Mouse (Mus musculus) intestine, postnatal 0 days (tissue): ENCODE results near the gene Fmo4. TPM values are rescaled to one million over a fixed set of nuclear protein-coding genes. Genes with fewer than 3 reads are reported as not detected.

Experiments
- ATAC-seq: fragments of 200-750 bp; cut with Nextera tagmentation; 2 replicates; pipeline ENCODE4 v1.8.0; 2017; ENCODE audit warnings: mild to moderate bottlenecking, moderate TSS enrichment, moderate library complexity
- H3K27ac ChIP-seq: fragments of 300-500 bp; sonication (generic); 2 replicates; pipeline ENCODE4 v1.5.1; 2014; ENCODE audit warnings: mild to moderate bottlenecking, low read depth, low read length, moderate library complexity
- H3K27me3 ChIP-seq: fragments of 300-500 bp; sonication (generic); replicated peaks from 2 replicates; pipeline ENCODE4 v1.6.1; 2014; ENCODE audit warnings: low read length, mixed read lengths; ENCODE audit not compliant: control insufficient read depth, insufficient read depth
- H3K36me3 ChIP-seq: fragments of 300-500 bp; sonication (generic); 2 replicates; pipeline ENCODE4 v1.6.1; 2014; ENCODE audit warnings: mild to moderate bottlenecking, moderate library complexity; ENCODE audit not compliant: control insufficient read depth, insufficient read depth
- H3K4me1 ChIP-seq: fragments of 300-500 bp; sonication (generic); replicated peaks from 2 replicates; pipeline ENCODE4 v1.6.1; 2014; ENCODE audit warnings: antibody characterized with exemption, low read length, mixed read lengths; ENCODE audit not compliant: control insufficient read depth, insufficient read depth
- H3K4me2 ChIP-seq: fragments of 300-500 bp; sonication (generic); replicated peaks from 2 replicates; pipeline ENCODE4 v1.6.1; 2014; ENCODE audit warnings: low read depth, mild to moderate bottlenecking, moderate library complexity
- H3K4me3 ChIP-seq: fragments of 300-500 bp; sonication (generic); 2 replicates; pipeline ENCODE4 v1.5.1; 2014; ENCODE audit warnings: low read depth, low read length
- H3K9ac ChIP-seq: fragments of 300-500 bp; sonication (generic); 2 replicates; pipeline ENCODE4 v1.6.1; 2014; ENCODE audit warnings: mild to moderate bottlenecking, low read depth, low read length
- H3K9me3 ChIP-seq: fragments of 300-500 bp; sonication (generic); 2 replicates; pipeline ENCODE4 v1.6.1; 2016; ENCODE audit warnings: mixed run types; ENCODE audit not compliant: control insufficient read depth
- CTCF ChIP-seq: sonication (generic); IDR thresholded peaks from 2 replicates; pipeline ENCODE4 v1.5.1; 2016; ENCODE audit warnings: low read depth, mild to moderate bottlenecking, control low read depth, antibody characterized with exemption, moderate library complexity
- WGBS: fragments of 180-500 bp; shearing (Covaris S2); extraction: QIAGEN DNeasy Blood & Tissue Kit; methylation state at CpG from one replicate; pipeline ENCODE4 v1.1.7; 2014; 5-methylcytosine and 5-hydroxymethylcytosine counted together
- polyA plus RNA-seq: library from polyadenylated mRNA; unstranded; fragments of >200 nt; fragmentation: Nextera tagmentation; extraction: Ambion mirVana; gene quantifications from 2 replicates; pipeline ENCODE4 v1.2.1, GENCODE M21; 2015

Gene Fmo4
- polyA plus RNA-seq, 1 experiment from 2014 or later: 12.2 TPM

- no peak for ATAC-seq
- Histone ChIP-seq H3K9me3 (no peaks in the 10 kb centered on the region), H3K4me3 (no peak overlapping the region), H3K27ac (no peak overlapping the region), H3K4me2 (no peak overlapping the region), H3K4me1 (no peaks in the 10 kb centered on the region), H3K36me3 (no peaks in the 10 kb centered on the region), H3K9ac (no peak overlapping the region), H3K27me3 (no peaks in the 10 kb centered on the region)
- no peak for TF ChIP-seq CTCF
- WGBS: 86% methylated on average over 5 of the region's 5 CpGs
Observed at GRCm38 (mm10) chr1:162777943-162778538, 35.7 kb downstream of the Fmo4 start.

- no peak overlapping the region for H3K4me2 ChIP-seq
- TF ChIP-seq CTCF: no peak
- ATAC-seq: no peak
- H3K4me1 ChIP-seq: no peaks in the 10 kb centered on the region
- no peak overlapping the region for H3K27ac ChIP-seq
- no peaks in the 10 kb centered on the region for H3K36me3 ChIP-seq
- no peaks in the 10 kb centered on the region for H3K9me3 ChIP-seq
- H3K27me3 ChIP-seq: no peaks in the 10 kb centered on the region
- no peak overlapping the region for H3K4me3 ChIP-seq
- WGBS: 53% methylated on average over 4 of the region's 4 CpGs
- no peak overlapping the region for H3K9ac ChIP-seq
Observed at GRCm38 (mm10) chr1:162773661-162774060, 40.1 kb downstream of the Fmo4 start.

- 71% methylated on average over 4 of the region's 4 CpGs for WGBS
- H3K27me3 ChIP-seq: no peaks in the 10 kb centered on the region
- H3K4me1 ChIP-seq: no peaks in the 10 kb centered on the region
- H3K4me3 ChIP-seq: no peak overlapping the region
- TF ChIP-seq CTCF: no peak
- H3K9me3 ChIP-seq: no peaks in the 10 kb centered on the region
- H3K36me3 ChIP-seq: no peaks in the 10 kb centered on the region
- no peak overlapping the region for H3K27ac ChIP-seq
- ATAC-seq: no peak
- H3K4me2 ChIP-seq: no peak overlapping the region
- H3K9ac ChIP-seq: no peak overlapping the region
Observed at GRCm38 (mm10) chr1:162771617-162772360, 42.0 kb downstream of the Fmo4 start.

- ATAC-seq: no peak
- H3K27me3 ChIP-seq: no peaks in the 10 kb centered on the region
- no peak for TF ChIP-seq CTCF
- no peaks in the 10 kb centered on the region for H3K4me1 ChIP-seq
- H3K4me3 ChIP-seq: no peak overlapping the region
- H3K4me2 ChIP-seq: no peak overlapping the region
- 89% methylated on average over 6 of the region's 6 CpGs for WGBS
- H3K27ac ChIP-seq: no peak overlapping the region
- no peaks in the 10 kb centered on the region for H3K9me3 ChIP-seq
- H3K9ac ChIP-seq: no peak overlapping the region
- H3K36me3 ChIP-seq: no peaks in the 10 kb centered on the region
Observed at GRCm38 (mm10) chr1:162752009-162752408, 61.8 kb downstream of the Fmo4 start.

- no peak overlapping the region for H3K4me3 ChIP-seq
- no peaks in the 10 kb centered on the region for H3K36me3 ChIP-seq
- TF ChIP-seq CTCF: no peak
- H3K27me3 ChIP-seq: no peaks in the 10 kb centered on the region
- no peak overlapping the region for H3K4me2 ChIP-seq
- no peak overlapping the region for H3K27ac ChIP-seq
- no peaks in the 10 kb centered on the region for H3K9me3 ChIP-seq
- no peak for ATAC-seq
- H3K9ac ChIP-seq: no peak overlapping the region
- no peaks in the 10 kb centered on the region for H3K4me1 ChIP-seq
- 47% methylated on average over 7 of the region's 7 CpGs for WGBS
Observed at GRCm38 (mm10) chr1:162749607-162750006, 64.2 kb downstream of the Fmo4 start.

GRCm38 (mm10) chr1:162748761-162749160, 65.0 kb downstream of the Fmo4 start:
- Histone ChIP-seq H3K27me3 (no peaks in the 10 kb centered on the region), H3K9ac (no peak overlapping the region), H3K4me1 (no peaks in the 10 kb centered on the region), H3K36me3 (no peaks in the 10 kb centered on the region), H3K4me3 (no peak overlapping the region), H3K27ac (no peak overlapping the region), H3K9me3 (no peaks in the 10 kb centered on the region), H3K4me2 (no peak overlapping the region)
- TF ChIP-seq CTCF: no peak
- ATAC-seq: no peak
- 66% methylated on average over 5 of the region's 5 CpGs for WGBS

Other genes starting within 250 kb of the Fmo4 start
- gene Vamp4, start 243.5 kb downstream of the Fmo4 start, polyA plus RNA-seq: 33.6 and 34.2 TPM in 2 replicates
- gene Myoc, start 174.8 kb downstream of the Fmo4 start, polyA plus RNA-seq: 0.07 and 0.10 TPM in 2 replicates
- not detected in 2 replicates for gene Myocos, start 155.8 kb downstream of the Fmo4 start, polyA plus RNA-seq
- gene Prrc2c, start 73.4 kb downstream of the Fmo4 start, polyA plus RNA-seq: 64.4 and 75.8 TPM in 2 replicates
- gene Fmo1, start 52.6 kb upstream of the Fmo4 start, polyA plus RNA-seq: 7.3 and 8.2 TPM in 2 replicates
- 3.8 and 4.4 TPM in 2 replicates for gene Fmo2, start 84.8 kb upstream of the Fmo4 start, polyA plus RNA-seq
- not detected in 2 replicates for gene Fmo6, start 123.5 kb upstream of the Fmo4 start, polyA plus RNA-seq
- gene Fmo3, start 170.6 kb upstream of the Fmo4 start, polyA plus RNA-seq: not detected in 2 replicates